Mouse (Mus musculus) forebrain, embryonic 13.5 days (tissue): ENCODE results near the gene Zfp326. TPM values are rescaled to one million over a fixed set of nuclear protein-coding genes. Genes with fewer than 3 reads are reported as not detected.

Experiments
- ATAC-seq: fragments of 200-750 bp; cut with Nextera tagmentation; 2 replicates; pipeline ENCODE4 v1.8.0; 2017
- H3K27ac ChIP-seq: fragments of 300-500 bp; sonication (generic); 2 replicates; pipeline ENCODE4 v1.5.1; 2015; ENCODE audit warnings: inconsistent platforms, mild to moderate bottlenecking, moderate library complexity
- H3K27me3 ChIP-seq: fragments of 300-500 bp; sonication (generic); 2 replicates; pipeline ENCODE4 v1.6.1; 2015; ENCODE audit warnings: mild to moderate bottlenecking, inconsistent platforms
- H3K36me3 ChIP-seq: fragments of 300-500 bp; sonication (generic); 2 replicates; pipeline ENCODE4 v1.6.1; 2015; ENCODE audit warnings: mild to moderate bottlenecking, inconsistent platforms; ENCODE audit not compliant: poor library complexity, severe bottlenecking
- H3K4me1 ChIP-seq: fragments of 300-500 bp; sonication (generic); 2 replicates; pipeline ENCODE4 v1.6.1; 2015; ENCODE audit warnings: inconsistent platforms
- H3K4me2 ChIP-seq: fragments of 300-500 bp; sonication (generic); 2 replicates; pipeline ENCODE4 v1.6.1; 2015; ENCODE audit warnings: inconsistent platforms, mild to moderate bottlenecking, moderate library complexity
- H3K4me3 ChIP-seq: fragments of 300-500 bp; sonication (generic); 2 replicates; pipeline ENCODE4 v1.5.1; 2015; ENCODE audit warnings: mild to moderate bottlenecking, inconsistent platforms
- H3K9ac ChIP-seq: fragments of 300-500 bp; sonication (generic); 2 replicates; pipeline ENCODE4 v1.6.1; 2015; ENCODE audit warnings: mild to moderate bottlenecking, inconsistent platforms
- H3K9me3 ChIP-seq: fragments of 300-500 bp; sonication (generic); replicated peaks from 2 replicates; pipeline ENCODE4 v1.6.1; 2016; ENCODE audit warnings: inconsistent platforms
- WGBS: fragments of 180-500 bp; shearing (Covaris S2); methylation state at CpG from one replicate; pipeline ENCODE4 v1.1.7; 2015; 5-methylcytosine and 5-hydroxymethylcytosine counted together
- polyA plus RNA-seq: library from polyadenylated mRNA; unstranded; fragments of >200 nt; fragmentation: Nextera tagmentation; extraction: Ambion mirVana; gene quantifications from 2 replicates; pipeline ENCODE4 v1.2.1, GENCODE M21; 2015

Gene Zfp326
- polyA plus RNA-seq, 1 experiment from 2014 or later, result 69.9 TPM

- Histone ChIP-seq H3K27ac (no peak overlapping the region), H3K9ac (no peak overlapping the region), H3K4me2 (no peak overlapping the region), H3K4me1 (no peaks in the 10 kb centered on the region), H3K9me3 (no peaks in the 10 kb centered on the region), H3K36me3 (peaks cover 82% of the 10 kb centered on the region), H3K4me3 (no peak overlapping the region), H3K27me3 (no peaks in the 10 kb centered on the region)
- WGBS, result 94% methylated on average over 5 of the region's 5 CpGs
- ATAC-seq, result no peak
These were observed 35.1 kb downstream of the Zfp326 start for GRCm38 (mm10) chr5:105911498-105911897.

- Histone ChIP-seq H3K27ac (no peak overlapping the region), H3K4me2 (no peak overlapping the region), H3K9me3 (no peaks in the 10 kb centered on the region), H3K9ac (no peak overlapping the region), H3K4me1 (no peaks in the 10 kb centered on the region), H3K36me3 (peaks cover 57% of the 10 kb centered on the region), H3K27me3 (no peaks in the 10 kb centered on the region), H3K4me3 (no peak overlapping the region)
- WGBS, result 83% methylated on average over 3 of the region's 3 CpGs
- ATAC-seq, result no peak
These were observed 41.0 kb downstream of the Zfp326 start for GRCm38 (mm10) chr5:105917398-105917797.

GRCm38 (mm10) chr5:105918289-105918688 is 41.9 kb downstream of the Zfp326 start:
- Histone ChIP-seq H3K27me3 (no peaks in the 10 kb centered on the region), H3K4me2 (no peak overlapping the region), H3K27ac (no peak overlapping the region), H3K4me1 (no peaks in the 10 kb centered on the region), H3K9ac (no peak overlapping the region), H3K9me3 (no peaks in the 10 kb centered on the region), H3K4me3 (no peak overlapping the region), H3K36me3 (peaks cover 48% of the 10 kb centered on the region)
- 89% methylated on average over 6 of the region's 6 CpGs for whole genome bisulfite sequencing
- ATAC-seq, result no peak

DNA sequence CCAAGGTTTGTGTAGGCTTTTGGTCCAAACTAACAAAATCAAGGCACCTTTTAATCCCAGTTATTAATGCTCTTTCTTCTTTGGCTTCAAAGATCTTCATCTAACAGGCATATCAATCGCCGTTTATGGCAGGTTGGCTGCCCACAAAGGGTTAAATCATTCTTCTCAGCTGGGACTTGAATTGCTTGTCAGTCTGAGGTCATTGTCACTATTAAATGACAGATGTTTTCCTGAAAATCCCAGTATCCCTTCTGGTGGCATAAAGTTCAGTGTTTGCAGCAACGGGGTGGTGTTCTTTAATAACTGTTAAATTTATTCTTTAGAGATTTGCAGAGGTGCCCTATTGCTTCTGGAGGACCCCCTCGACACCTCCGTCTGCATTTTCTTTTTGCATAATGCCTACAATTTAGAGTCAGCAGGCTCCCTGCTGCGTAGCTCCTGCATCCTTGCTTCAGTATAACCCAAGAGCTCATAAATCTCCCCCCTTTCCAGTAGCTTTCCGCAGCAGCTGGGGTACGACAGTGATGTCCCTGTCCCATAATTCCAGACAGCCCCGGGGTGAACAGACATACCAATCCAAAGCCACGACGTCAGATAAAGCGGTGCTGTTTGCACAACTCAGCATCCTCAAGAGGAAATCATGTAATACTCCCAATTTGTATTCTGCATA is 46.6 kb downstream of the Zfp326 start:
- H3K27ac ChIP-seq, result no peak overlapping the region
- 71% methylated on average over 12 of the region's 12 CpGs for WGBS
- H3K4me1 ChIP-seq, result no peaks in the 10 kb centered on the region
- no peak for ATAC-seq
- no peaks in the 10 kb centered on the region for H3K9me3 ChIP-seq
- peaks cover 30% of the 10 kb centered on the region for H3K36me3 ChIP-seq
- no peak overlapping the region for H3K9ac ChIP-seq
- H3K27me3 ChIP-seq, result no peaks in the 10 kb centered on the region
- H3K4me2 ChIP-seq, result no peak overlapping the region
- H3K4me3 ChIP-seq, result no peak overlapping the region

DNA sequence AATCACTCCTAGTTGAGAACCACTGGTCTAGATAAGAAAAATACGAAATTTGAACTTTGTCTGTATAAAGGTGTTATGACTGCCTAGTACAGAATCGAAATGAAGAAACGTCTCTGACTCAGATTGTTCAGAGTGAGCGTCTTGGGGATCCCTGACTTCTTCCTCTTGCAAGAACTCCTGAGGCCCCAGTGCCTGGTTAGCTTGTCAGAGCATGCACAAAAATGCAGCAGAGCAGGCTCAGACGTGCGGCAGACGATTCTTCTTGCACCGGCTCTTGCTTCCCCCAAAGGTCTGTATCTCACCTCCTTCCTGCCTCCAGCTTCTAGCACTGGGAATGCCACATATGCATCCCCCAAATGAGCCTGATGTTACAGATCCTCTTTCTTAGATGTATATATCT is 48.0 kb downstream of the Zfp326 start:
- no peak overlapping the region for H3K4me3 ChIP-seq
- WGBS, result 87% methylated on average over 8 of the region's 8 CpGs
- no peaks in the 10 kb centered on the region for H3K27me3 ChIP-seq
- H3K27ac ChIP-seq, result no peak overlapping the region
- H3K36me3 ChIP-seq, result peaks cover 20% of the 10 kb centered on the region
- ATAC-seq, result no peak
- H3K9ac ChIP-seq, result no peak overlapping the region
- no peaks in the 10 kb centered on the region for H3K9me3 ChIP-seq
- no peaks in the 10 kb centered on the region for H3K4me1 ChIP-seq
- H3K4me2 ChIP-seq, result no peak overlapping the region

DNA sequence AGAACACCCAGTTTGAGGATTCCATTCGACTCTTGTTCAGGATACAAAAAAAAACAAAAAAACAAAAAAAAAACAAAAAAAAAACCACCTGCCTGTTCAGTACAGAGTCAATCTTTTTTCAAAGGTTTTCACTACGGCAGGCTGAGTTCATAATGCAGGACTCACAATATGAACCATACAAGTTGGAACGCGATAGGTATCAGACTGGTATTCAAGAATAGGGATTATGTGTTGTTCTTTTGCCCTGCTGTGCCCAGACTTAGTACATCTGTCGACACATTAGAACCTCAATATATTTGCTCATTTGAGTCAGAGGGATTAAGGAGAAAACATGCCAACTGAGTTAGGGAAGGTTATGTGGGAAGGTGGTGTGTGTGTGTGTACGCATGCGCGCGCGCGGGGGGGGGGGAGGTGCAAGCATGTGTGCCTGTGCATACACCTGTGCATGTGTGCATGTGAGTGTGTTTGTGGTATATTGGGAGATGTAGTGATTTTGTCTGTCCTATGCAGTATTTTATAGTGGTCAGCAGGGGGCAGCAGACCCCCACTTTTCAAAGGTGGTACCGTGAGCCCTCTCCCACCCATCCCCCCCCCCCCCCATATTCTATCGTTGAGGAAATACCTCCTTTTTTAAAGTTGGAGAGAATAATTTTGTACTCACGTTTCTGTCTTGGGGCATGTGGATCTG is 49.3 kb downstream of the Zfp326 start:
- WGBS, result 69% methylated on average over 14 of the region's 14 CpGs
- peak; percentile 38; the same call in 1 of the 2 replicates for ATAC-seq

GRCm38 (mm10) chr5:105930282-105930681 is 53.9 kb downstream of the Zfp326 start:
- 26% methylated on average over 3 of the region's 3 CpGs for WGBS
- peaks cover 13% of the 10 kb centered on the region for H3K36me3 ChIP-seq
- no peak overlapping the region for H3K27ac ChIP-seq
- H3K9ac ChIP-seq, result no peak overlapping the region
- no peaks in the 10 kb centered on the region for H3K27me3 ChIP-seq
- no peaks in the 10 kb centered on the region for H3K4me1 ChIP-seq
- no peak overlapping the region for H3K4me2 ChIP-seq
- no peak for ATAC-seq
- H3K4me3 ChIP-seq, result no peak overlapping the region
- peaks cover 12% of the 10 kb centered on the region for H3K9me3 ChIP-seq

More for the DNA sequence above, 49.3 kb downstream of the Zfp326 start:
- Histone ChIP-seq H3K4me2 (no peak overlapping the region), H3K36me3 (peaks cover 16% of the 10 kb centered on the region; the same call in 1 of the 2 replicates), H3K9ac (no peak overlapping the region), H3K4me1 (no peaks in the 10 kb centered on the region), H3K27ac (no peak overlapping the region), H3K9me3 (no peaks in the 10 kb centered on the region), H3K4me3 (no peak overlapping the region), H3K27me3 (no peaks in the 10 kb centered on the region)

DNA sequence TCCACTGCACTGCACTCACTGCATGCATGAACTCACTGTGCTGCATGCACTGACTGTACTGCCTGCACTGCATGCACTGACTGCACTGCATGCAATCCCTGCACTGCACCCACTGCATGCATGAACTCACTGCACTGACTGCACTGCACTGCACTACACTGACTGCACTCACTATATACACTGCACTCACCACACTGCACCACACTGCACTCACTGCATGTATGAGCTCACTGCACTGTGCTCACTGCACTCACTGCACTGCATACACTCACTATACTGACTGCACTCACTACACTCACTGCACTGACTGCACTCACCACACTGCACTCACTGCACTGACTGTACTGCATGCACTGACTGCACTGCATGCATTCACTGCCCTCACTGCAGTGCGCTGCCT is 56.0 kb downstream of the Zfp326 start:
- Histone ChIP-seq H3K9me3 (peaks cover 12% of the 10 kb centered on the region), H3K4me2 (no peak overlapping the region), H3K9ac (no peak overlapping the region), H3K4me1 (no peaks in the 10 kb centered on the region), H3K36me3 (peaks cover 10% of the 10 kb centered on the region), H3K27ac (no peak overlapping the region), H3K4me3 (no peak overlapping the region), H3K27me3 (no peaks in the 10 kb centered on the region)
- 97% methylated on average over 1 of the region's 1 CpGs for WGBS
- 0 out of 2 replicates have a peak, but pooled peaks have one; percentile 21 for ATAC-seq

GRCm38 (mm10) chr5:105941951-105942350 is 65.6 kb downstream of the Zfp326 start:
- no peak for ATAC-seq
- no peaks in the 10 kb centered on the region for H3K27me3 ChIP-seq
- WGBS, result 95% methylated on average over 2 of the region's 2 CpGs

More at GRCm38 (mm10) chr5:105941951-105942350, 65.6 kb downstream of the Zfp326 start:
- Histone ChIP-seq H3K9ac (no peak overlapping the region), H3K36me3 (no peaks in the 10 kb centered on the region), H3K9me3 (no peaks in the 10 kb centered on the region), H3K4me3 (no peak overlapping the region), H3K27ac (no peak overlapping the region), H3K4me1 (peaks cover 3% of the 10 kb centered on the region), H3K4me2 (no peak overlapping the region)

Other genes starting within 250 kb of the Zfp326 start
- gene Lrrc8d, start 176.6 kb upstream of the Zfp326 start, polyA plus RNA-seq, result 27.2 and 27.3 TPM in 2 replicates